Mouse (Mus musculus): ENCODE results near the gene Gorab. TPM values are rescaled to one million over a fixed set of nuclear protein-coding genes. Genes with fewer than 3 reads are reported as not detected.

The Gorab gene
- total and polyA plus RNA-seq, 3 experiments = 2.9 to 5.9 (median 5.8) TPM

DNA sequence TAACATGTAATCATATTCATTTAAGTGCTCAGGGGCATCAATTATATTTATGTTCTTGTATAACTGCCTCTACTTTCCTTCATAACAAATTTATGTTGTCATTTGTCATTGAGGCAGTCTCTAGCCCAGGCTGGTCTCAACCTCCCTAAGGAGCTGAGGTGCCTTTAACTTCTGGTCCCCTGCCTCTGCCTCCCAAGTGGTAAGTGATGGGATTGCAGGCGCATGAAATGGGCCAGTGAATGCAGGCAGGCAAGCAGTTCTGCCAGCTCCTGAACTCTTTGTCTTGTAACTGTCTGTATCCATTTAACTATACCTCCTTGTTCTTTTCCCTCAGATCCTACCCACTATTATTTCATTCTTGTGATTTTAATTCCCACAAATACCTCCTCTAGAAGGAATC is 58.5 kb downstream of the Gorab start:
- no peak overlapping the region for H3K27ac ChIP-seq (ENCODE audit: insufficient read depth, low read depth)
- dilution Hi-C loops (cut with MboI; ENCODE audit: extremely low pct_ligation_motif_present, extremely low pct_unique_long_range_greater_than_20kb, low sequenced_read_pairs) = no loop called here

DNA sequence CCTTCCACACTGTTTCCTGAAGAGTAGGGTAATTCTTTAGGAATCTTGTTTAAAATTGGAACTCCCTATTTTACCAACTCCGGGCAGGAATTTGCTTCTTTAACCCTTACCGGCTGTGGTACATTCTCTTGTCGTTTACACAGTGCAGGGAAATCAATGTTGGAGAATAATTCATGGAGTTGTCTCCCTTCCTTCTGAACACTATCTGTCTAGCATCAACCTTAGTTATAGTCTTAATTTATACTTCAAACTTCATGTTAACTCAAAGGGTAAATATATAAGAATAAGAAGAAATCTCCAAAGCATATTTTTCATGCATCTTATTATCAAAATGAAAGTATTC is 64.3 kb downstream of the Gorab start:
- Histone ChIP-seq H3K36me3 (replicated peaks in 1 of 2; ENCODE audit: control insufficient read depth in 1 of 2, insufficient read depth in 1 of 2, low read length in 1 of 2) (no peaks in the 10 kb centered on the region), H3K4me2 (ENCODE audit: insufficient read depth, low read depth, poor library complexity, severe bottlenecking) (no peak overlapping the region; the same call in 1 of the 2 replicates), H3K79me2 (replicated peaks; ENCODE audit: control insufficient read depth, extremely low read depth, insufficient read depth, poor library complexity, severe bottlenecking) (no peaks in the 10 kb centered on the region), H3K9me3 (replicated peaks; ENCODE audit: low read length) (no peaks in the 10 kb centered on the region), H3K27ac (ENCODE audit: insufficient read depth, low read depth) (no peak overlapping the region), H3K4me1 (ENCODE audit: control insufficient read depth in 1 of 2, insufficient read depth in 2 of 2) (peaks cover 0 to 3% of the 10 kb centered on the region in 2 experiments; a peak in 1 of 4 replicates), H3K9ac (ENCODE audit: insufficient read depth, low read depth) (no peak overlapping the region), H3K4me3 (replicated peaks in 1 of 3; ENCODE audit: low read depth in 2 of 3, low read length in 2 of 3, poor library complexity in 1 of 3) (no peak overlapping the region), H3K27me3 (replicated peaks) (no peaks in the 10 kb centered on the region)
- TF ChIP-seq TBP (conservative IDR thresholded peaks at IDR 0.05; ENCODE audit: low read depth, low read length) (no peak), ZMIZ1 (IDR thresholded peaks at IDR 0.05; ENCODE audit: low read depth, low read length) (no peak)
- in situ Hi-C loops (cut with MboI; ENCODE audit: low pct_ligation_motif_present, low pct_unique_long_range_greater_than_20kb, low sequenced_read_pairs) (no loop called here), dilution Hi-C loops (cut with MboI; ENCODE audit: extremely low pct_ligation_motif_present, extremely low pct_unique_long_range_greater_than_20kb, low sequenced_read_pairs) (no loop called here)
- no peak for DNase-seq (ENCODE audit: extremely low read depth)

More for the DNA sequence above, 58.5 kb downstream of the Gorab start:
- TF ChIP-seq IRF4 (IDR thresholded peaks at IDR 0.05; ENCODE audit: low read depth, low read length) (no peak), MXI1 (IDR thresholded peaks at IDR 0.05; ENCODE audit: low read depth, low read length) (no peak), ZKSCAN1 (IDR thresholded peaks at IDR 0.05; ENCODE audit: borderline replicate concordance, low read depth, low read length) (no peak), ZC3H11A (IDR thresholded peaks at IDR 0.05; ENCODE audit: low read depth, low read length) (no peak), USF1 (IDR thresholded peaks at IDR 0.05; ENCODE audit: low read depth, low read length) (no peak), SMC3 (IDR thresholded peaks at IDR 0.05; ENCODE audit: low read depth, low read length) (peak; percentile 18; the same call in 1 of the 2 replicates), CTCF (conservative IDR thresholded peaks at IDR 0.05 in 1 of 2, IDR thresholded peaks at IDR 0.05 in 1 of 2; ENCODE audit: low read depth in 2 of 2, low read length in 2 of 2) (peak; percentile 36 to 51)
- Histone ChIP-seq H3K36me3 (replicated peaks in 1 of 2; ENCODE audit: control insufficient read depth in 1 of 2, insufficient read depth in 1 of 2, low read length in 1 of 2) (no peaks in the 10 kb centered on the region), H3K4me3 (replicated peaks in 1 of 3; ENCODE audit: low read depth in 2 of 3, low read length in 2 of 3, poor library complexity in 1 of 3) (no peak overlapping the region), H3K9ac (ENCODE audit: insufficient read depth, low read depth) (no peak overlapping the region), H3K27me3 (replicated peaks) (no peaks in the 10 kb centered on the region), H3K4me1 (ENCODE audit: control insufficient read depth in 1 of 2, insufficient read depth in 2 of 2) (no peaks in the 10 kb centered on the region), H3K4me2 (ENCODE audit: insufficient read depth, low read depth, poor library complexity, severe bottlenecking) (no peak overlapping the region), H3K79me2 (replicated peaks; ENCODE audit: control insufficient read depth, extremely low read depth, insufficient read depth, poor library complexity, severe bottlenecking) (no peaks in the 10 kb centered on the region), H3K9me3 (replicated peaks; ENCODE audit: low read length) (no peaks in the 10 kb centered on the region)
- in situ Hi-C loops (cut with MboI; ENCODE audit: low pct_ligation_motif_present, low pct_unique_long_range_greater_than_20kb, low sequenced_read_pairs) = no loop called here
- peak; percentile 44 for DNase-seq (ENCODE audit: extremely low read depth)

DNA sequence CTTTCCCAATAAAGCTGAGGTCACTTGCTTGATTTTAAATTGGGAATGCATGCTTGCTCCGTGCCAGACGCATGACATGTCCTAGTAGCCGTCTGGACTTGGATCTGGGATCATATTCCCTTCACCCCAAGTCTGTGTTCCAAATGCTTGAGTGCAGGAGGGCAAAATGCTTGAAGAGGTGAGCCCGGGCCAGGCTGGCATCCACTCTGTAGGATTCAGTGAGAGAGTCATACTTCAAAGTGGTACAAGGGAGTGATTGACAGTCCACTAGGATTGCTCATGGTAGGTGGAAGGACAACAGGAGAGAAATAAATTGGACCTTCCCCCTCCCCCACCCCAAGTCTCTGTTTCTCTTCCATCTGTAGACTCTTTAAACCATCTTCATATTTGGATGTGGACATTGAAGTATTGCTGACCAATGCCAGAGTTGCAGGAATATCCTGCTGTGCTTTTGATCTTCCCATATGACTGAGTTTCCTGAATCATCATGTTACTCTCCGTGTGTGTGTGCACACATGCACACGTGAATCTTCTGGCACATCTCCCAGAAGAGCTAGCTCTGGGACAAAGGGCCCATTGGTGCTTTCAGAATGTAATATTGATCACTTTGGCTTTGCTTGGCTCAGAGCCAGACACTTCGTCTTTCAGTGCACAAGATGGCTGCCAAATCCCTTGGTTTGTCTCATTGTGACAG is 64.8 kb downstream of the Gorab start:
- Histone ChIP-seq H3K27ac (ENCODE audit: insufficient read depth, low read depth) (no peak overlapping the region), H3K36me3 (replicated peaks in 1 of 2; ENCODE audit: control insufficient read depth in 1 of 2, insufficient read depth in 1 of 2, low read length in 1 of 2) (no peaks in the 10 kb centered on the region), H3K4me1 (ENCODE audit: control insufficient read depth in 1 of 2, insufficient read depth in 2 of 2) (peaks cover 0 to 3% of the 10 kb centered on the region in 2 experiments; a peak in 1 of 4 replicates), H3K9me3 (replicated peaks; ENCODE audit: low read length) (no peaks in the 10 kb centered on the region), H3K9ac (ENCODE audit: insufficient read depth, low read depth) (no peak overlapping the region), H3K4me2 (ENCODE audit: insufficient read depth, low read depth, poor library complexity, severe bottlenecking) (no peak overlapping the region; the same call in 1 of the 2 replicates), H3K27me3 (replicated peaks) (no peaks in the 10 kb centered on the region), H3K4me3 (replicated peaks in 1 of 3; ENCODE audit: low read depth in 2 of 3, low read length in 2 of 3, poor library complexity in 1 of 3) (no peak overlapping the region), H3K79me2 (replicated peaks; ENCODE audit: control insufficient read depth, extremely low read depth, insufficient read depth, poor library complexity, severe bottlenecking) (no peaks in the 10 kb centered on the region)
- dilution Hi-C loops (cut with MboI; ENCODE audit: extremely low pct_ligation_motif_present, extremely low pct_unique_long_range_greater_than_20kb, low sequenced_read_pairs) = no loop called here
- in situ Hi-C loops (cut with MboI; ENCODE audit: low pct_ligation_motif_present, low pct_unique_long_range_greater_than_20kb, low sequenced_read_pairs) = no loop called here
- no peak for DNase-seq (ENCODE audit: extremely low read depth)
- TF ChIP-seq JUND (conservative IDR thresholded peaks at IDR 0.05; ENCODE audit: low read depth, low read length) (no peak), HCFC1 (IDR thresholded peaks at IDR 0.05; ENCODE audit: low read depth, low read length) (no peak)
